Mouse (Mus musculus): ENCODE data around the gene Rapgef2.

Gene Rapgef2

DNA sequence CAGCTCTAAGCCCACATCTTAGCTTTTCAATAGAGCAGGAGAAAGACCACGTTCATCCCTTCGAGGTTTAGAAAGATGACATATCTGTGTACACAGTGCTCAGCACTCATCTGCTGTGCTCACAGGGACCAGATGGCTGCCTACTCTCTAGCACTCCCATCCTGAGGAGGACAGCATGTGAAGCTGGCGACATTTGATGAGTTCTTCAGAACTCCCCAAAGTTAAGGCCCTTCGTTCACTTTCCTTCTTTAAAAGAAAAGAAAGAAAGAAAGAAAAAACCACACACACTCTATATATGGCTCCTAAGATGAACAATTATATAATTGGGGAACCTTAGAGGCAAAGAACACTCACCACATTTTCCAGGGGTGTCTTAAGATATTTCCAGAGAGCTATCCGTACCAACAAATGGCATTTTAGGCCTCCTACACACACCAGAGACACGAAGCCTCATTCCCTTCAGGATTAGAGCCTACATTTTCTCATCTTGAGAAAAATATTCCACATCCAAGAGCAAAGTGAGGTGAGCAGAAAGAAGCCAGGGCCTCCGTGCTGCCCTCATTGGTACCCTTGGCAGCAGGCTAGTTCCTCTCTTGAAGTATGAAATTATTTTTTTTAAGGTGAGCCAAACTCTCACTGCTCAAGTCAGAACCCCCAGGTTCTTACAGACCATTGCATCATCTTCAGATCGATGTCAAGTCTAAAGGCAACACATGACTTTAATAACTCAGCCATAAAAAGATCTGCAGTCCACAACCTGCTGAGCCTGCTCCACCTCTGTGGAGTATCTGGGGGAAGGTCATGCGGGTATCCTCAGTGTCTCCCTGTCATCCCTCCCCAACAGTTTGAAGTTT, 270.5 kb downstream of the Rapgef2 start:
- no peak for DNase-seq

Measured in kidney, postnatal 14 days (tissue).